Mouse (Mus musculus) cerebellum, adult 18-20 months (tissue): ENCODE results near the gene Smarcc2.
"Not testable (repeated sequence)": the region's sequence is repeated elsewhere in the genome, so short reads cannot be mapped to it uniquely, and the experiment has no call there.

ENCODE experiments used
- DNase-seq, 2 experiments: peaks; one replicate each; pipeline ENCODE4 v3.0.0; 2021

The Smarcc2 gene

DNA sequence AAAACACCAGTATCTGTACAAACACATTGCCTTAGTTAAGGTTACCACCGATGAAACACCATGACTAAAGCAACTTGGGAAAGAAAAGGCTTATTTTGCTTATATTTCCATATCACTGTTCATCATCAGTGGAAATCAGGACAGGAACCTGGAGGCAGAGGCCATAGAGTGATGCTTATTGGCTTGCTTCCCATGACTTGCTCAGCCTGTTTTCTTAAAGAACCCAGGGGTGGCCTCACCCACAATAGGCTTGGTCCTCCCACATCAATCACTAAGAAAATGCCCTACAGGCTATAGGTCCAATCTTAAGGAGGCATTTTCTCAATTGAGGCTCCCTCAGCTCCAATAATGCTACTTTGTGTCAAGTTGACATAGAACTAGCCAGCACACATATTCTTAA, 16.3 kb upstream of the Smarcc2 start:
- no peak for DNase-seq

DNA sequence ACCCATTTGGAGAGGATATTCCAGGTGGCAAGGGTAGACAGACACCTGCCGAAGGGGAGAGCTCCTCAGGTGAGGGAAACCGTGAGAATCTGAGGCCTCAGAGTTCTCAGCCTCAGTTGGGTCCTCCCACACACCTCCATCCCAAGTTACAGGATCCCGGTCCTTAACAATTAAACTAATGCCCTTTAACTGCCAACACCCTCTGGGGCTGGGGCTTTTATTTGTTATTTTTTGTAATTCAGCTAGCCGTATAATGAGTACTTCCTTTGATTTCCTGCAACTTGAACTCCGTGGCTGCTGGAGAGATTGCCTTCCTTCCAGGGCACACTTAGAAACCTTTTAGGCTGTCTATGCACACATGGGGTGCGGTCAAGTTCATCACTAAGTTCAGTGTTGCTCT, 14.7 kb upstream of the Smarcc2 start:
- DNase-seq: no peak

- no peak for DNase-seq
These were observed 13.6 kb upstream of the Smarcc2 start for GRCm38 (mm10) chr10:128445407-128445806.

- no peak for DNase-seq
These were observed 8.0 kb upstream of the Smarcc2 start for GRCm38 (mm10) chr10:128451014-128451413.

- no peak for DNase-seq
These were observed 4.6 kb upstream of the Smarcc2 start for GRCm38 (mm10) chr10:128454471-128454870.

GRCm38 (mm10) chr10:128455280-128455679, 3.8 kb upstream of the Smarcc2 start:
- peak; percentile 69 to 76 for DNase-seq

DNA sequence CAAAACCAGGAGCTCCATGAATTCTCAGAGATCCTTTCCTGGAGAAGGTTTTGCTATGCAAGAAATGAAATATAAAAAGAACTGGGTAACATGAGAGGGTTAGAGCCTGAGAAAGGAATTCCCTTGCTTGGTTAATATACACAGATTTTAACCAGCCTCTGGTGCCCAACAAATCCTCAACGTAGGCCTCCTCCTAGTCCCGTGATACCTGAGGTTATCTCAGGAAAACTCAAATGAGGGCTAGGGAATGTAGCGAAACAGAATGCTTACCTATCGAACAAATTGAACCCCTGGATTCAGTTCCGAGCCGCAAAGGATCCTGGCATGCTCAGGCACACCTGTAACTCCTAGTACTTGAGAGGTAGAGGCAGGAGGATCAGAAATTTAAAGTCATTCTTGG, 1.4 kb upstream of the Smarcc2 start:
- no peak for DNase-seq

- peak; percentile 84 to 94 for DNase-seq
These were observed 715 bp upstream of the Smarcc2 start for GRCm38 (mm10) chr10:128458348-128458718.

- DNase-seq: peak; percentile 56 to 67
These were observed 591 bp downstream of the Smarcc2 start for GRCm38 (mm10) chr10:128459409-128460269.

GRCm38 (mm10) chr10:128460270-128460630, 1.2 kb downstream of the Smarcc2 start:
- peak in 1 of 2 experiments; percentile 18 for DNase-seq

DNA sequence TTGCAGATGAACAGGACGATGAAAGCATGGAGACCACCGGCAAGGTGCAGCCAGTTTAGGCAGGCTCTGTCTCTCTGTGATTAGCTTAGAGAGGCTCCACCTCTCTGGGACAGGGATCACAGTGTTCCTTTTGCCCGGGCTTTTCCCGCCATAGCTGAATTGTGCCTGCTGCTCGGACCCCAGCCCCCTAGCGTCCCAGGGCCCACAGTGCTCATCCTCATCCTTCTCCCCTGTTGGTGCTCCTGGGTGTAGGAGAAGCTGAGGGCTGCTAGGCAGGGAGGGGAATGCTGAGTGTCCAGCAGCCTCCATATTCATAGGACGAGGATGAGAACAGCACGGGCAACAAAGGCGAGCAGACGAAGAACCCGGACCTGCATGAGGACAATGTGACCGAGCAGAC, 15.3 kb downstream of the Smarcc2 start:
- DNase-seq: no peak

- DNase-seq: no peak
These were observed 27.3 kb downstream of the Smarcc2 start for GRCm38 (mm10) chr10:128486370-128486769.

DNA sequence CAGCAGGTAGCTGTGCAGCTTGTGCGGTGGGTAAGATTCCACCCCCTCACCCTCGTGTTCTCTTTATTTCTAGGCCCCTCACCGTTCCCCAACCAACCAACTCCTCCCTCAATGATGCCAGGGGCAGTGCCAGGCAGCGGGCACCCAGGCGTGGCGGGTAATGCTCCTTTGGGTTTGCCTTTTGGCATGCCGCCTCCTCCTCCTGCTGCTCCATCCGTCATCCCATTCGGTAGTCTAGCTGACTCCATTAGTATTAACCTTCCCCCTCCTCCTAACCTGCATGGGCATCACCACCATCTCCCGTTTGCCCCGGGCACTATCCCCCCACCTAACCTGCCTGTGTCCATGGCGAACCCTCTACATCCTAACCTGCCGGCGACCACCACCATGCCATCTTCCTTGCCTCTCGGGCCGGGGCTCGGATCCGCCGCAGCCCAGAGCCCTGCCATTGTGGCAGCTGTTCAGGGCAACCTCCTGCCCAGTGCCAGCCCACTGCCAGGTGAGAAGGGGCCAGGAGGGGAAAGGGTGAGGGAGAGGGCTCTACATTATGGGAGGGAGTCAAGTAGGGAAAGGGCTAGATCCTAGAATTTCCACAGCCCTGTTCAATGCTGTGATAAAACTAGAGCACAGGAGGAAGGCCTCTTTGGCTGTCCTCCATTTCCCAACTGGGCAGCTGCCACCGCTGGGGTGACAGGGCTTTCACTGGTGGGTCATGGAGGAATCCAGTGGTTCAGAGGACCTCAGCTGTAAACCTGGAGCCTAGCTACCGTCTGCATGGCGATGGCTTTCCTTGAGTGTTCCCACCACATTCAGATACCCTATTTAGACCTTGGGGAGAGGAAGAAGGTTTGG, 29.0 kb downstream of the Smarcc2 start:
- peak; percentile 70 to 74 for DNase-seq

GRCm38 (mm10) chr10:128488776-128489175, 29.7 kb downstream of the Smarcc2 start:
- DNase-seq: no peak

DNA sequence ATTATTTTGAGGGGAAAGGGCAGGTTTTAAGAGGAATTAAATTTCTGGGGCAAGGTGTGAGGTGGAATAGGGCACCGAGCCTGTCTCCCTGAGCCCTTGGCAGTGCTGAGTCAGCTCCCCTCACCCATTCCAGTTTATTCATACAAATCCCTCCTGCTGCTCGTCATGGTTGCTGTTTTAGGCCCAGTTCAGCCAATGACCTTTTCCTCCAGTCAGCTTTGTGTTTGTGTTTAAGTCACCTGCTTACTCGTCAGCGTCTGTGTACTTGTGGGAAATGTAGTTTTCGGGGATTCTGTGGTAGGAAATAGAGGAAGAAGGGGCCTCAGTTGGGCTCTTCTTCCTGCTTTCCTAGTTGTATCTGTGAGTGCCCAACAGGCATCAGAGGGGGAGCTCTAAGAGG, 30.3 kb downstream of the Smarcc2 start:
- DNase-seq: no peak

DNA sequence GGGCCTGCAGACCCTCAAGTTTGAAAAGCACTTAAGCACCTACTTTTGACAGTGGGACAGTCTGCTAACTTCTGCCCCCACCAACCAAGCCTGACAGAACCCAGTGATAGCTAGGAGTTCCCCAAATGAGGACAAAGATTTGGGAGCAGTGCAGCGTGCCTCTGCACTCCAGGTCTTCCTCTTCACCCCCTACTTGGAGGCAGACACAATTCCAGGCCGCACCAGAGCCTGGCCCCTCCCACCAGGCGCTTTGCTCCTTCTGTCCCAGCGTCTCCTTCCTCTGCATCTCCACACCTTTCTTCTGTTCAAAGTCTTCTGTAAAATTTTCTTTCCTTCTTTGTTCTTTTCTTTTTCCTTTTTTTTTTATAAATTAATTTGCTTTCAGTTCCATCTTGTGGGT, 30.7 kb downstream of the Smarcc2 start:
- DNase-seq: no peak

DNA sequence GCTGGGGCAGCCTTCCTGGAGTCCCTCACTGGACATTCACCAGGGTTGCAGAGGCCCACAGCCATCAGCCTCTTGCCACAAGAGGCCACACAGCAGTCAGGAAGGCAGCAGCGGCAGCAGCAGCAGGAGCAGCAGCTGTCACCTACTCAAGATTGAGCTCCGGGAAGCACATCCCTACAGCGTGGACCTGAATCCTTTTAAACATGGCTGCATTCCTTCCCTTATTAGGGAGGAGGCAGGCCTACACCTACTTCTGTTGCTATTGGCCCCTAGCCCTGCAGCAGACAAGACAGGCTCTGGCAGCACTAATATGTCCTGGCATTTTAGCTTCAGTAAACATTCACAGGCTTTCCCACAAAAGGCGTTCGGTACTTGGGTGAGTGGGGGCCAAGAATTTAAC, 31.2 kb downstream of the Smarcc2 start:
- DNase-seq: peak in 1 of 2 experiments; percentile 26

DNA sequence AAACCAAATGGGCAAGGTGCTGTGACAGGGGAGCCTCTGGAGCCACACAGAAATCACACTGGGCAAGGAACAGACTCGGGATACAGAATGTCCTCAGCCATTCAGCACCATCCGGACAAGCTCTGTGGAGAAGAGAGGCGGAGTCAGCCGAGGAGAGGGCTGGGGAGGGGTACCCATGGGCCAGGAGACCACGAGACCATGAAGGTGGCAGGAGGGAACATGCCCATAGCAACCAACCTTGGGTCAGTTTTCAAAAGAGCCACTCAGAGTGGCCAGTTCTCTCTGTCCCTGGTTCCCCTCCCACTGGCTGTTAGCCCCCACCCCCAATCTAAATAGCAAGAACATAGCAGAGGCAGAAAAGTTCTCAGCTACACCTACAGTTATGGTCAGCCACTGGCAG, 31.9 kb downstream of the Smarcc2 start:
- DNase-seq: no peak

GRCm38 (mm10) chr10:128491495-128491894, 32.4 kb downstream of the Smarcc2 start:
- DNase-seq: peak; percentile 35 to 38

- DNase-seq: not testable (repeated sequence)
These were observed 33.0 kb downstream of the Smarcc2 start for GRCm38 (mm10) chr10:128492051-128492450.

DNA sequence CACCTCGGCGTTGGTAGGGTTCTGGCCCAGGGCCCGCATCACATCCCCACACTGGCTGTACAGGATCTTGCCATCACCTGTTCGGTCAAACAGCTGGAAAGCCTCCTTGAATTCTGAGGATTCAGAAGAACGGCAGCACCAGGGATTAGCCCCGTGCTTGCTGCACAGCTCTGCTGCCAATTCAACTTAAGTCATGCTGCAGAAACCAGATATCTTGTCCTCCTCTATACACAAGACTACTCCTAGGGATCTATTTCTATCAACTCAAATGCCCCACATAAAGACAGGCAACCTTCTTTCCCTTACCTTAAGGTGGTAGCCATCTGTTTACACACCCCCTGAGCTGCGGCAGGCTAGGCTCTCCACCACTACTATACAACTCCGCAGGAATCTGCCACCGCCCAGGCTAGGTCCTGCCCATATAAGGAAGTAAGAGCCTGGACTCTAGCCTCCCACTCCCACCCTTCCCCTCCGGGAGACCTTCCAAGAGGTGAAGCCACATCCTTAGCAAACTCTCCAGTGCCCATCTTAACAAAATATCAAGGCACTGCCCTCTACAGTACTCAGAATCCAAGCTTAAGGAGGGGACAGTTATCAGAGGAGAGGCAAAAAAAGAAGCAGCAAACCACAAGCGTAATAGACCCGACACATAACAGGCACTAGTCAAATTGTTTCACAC, 33.7 kb downstream of the Smarcc2 start:
- DNase-seq: peak; percentile 50 to 55

DNA sequence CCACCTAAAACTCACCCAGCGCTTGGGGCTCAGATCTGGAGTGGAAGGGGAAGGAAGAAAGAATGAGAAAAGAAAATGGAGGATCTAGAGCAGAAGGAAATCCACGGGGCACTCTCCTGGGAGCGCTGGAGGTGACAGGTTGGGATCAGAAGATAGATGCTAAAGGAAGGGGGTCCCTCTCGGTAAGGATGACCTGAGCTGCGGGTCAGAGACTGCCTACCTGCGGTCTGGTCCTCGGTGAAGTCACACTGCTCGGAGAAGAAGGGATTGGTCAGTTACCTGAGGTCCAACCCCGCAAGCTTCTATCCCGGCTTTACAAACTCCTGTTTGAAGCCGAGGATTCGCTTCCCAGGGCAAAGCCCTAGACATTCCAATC, 34.3 kb downstream of the Smarcc2 start:
- no peak for DNase-seq
